Mouse (Mus musculus): Measurements from ENCODE around the gene Slc25a20.

Slc25a20 gene

DNA sequence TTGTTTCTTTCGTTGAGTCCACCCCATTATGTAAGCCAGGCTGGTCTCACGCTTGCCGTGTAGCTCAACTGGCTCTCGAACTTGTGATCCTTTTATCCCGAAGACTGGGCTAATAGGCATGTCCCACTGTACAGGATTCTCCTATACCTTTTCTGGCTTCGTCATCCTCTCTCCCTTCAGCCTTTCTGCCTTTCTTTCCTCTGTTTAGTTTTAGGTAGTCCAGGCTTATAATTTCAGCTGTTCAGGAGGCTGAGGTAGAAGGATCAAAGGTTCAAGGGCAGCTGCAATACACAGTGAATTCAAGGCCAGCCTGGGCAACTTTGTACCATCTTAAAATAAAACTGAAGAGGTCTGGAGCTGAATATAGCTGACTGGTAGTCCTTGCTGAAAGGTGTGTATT lies 25.3 kb downstream of the Slc25a20 start:
- in situ Hi-C loops (cut with MboI) = no loop called here

DNA sequence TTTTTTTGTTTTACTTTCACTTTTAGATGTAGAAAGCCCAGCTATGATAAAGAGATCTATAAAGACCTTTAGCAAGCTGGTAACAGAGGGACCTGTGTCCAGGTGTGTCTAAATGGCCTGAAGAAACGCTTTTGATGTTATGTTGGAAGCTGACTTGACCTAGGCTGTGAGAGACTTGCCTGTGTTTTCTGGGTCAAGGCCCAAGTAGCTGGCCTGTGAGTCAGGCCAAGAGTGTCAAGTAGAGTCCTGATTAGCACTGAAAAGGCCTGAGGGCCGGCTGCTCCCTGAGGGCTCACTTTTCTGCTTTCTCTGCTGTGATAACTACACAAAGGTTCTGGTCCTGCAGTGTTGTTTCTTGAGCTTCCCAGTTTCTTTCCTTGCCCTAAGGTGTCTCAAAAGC lies 25.8 kb downstream of the Slc25a20 start:
- in situ Hi-C loops (cut with MboI) = no loop called here

DNA sequence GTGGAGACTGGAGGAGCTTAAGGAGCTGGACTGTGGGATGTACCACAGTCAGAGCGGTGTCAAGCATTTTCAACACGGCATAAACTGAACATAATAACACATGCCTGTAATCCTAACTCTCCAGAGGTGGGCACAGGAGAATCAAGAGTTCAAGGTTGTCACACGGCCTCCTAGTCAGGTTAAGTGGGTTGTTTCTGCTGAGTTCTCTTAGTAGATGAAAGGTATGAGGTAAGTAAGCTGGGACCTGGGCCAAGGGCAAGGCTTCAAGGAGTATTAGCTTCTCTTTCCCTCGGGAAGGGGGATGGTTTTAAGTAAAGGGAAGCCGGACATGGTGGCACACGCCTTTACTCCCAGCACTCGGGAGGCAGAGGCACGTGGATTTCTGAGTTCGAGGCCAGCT lies 26.6 kb downstream of the Slc25a20 start:
- in situ Hi-C loops (cut with MboI) = no loop called here

DNA sequence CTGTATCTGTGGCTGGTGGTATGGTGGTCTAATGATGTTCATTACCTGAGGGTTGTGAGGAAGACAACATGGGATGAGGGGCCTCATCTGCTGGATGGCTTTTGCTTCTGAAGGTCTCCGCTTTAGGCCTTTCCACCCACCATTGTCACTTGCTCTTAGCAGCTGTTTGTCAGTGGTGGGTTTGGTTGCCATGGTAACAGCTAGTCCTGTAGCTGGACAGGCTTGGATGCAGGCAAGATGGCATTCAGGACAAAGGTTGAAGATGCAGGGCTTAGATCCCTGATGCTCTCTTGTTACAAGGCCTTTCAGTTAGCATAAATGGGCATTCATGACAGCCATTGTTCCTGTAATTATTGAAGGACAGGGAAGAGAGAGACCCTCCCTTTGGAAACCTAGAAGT lies 27.2 kb downstream of the Slc25a20 start, which contains the start of gene Prkar2a:
Gene Prkar2a (plus strand): TSS at position 209 of the 400 bp plus-strand sequence.
- in situ Hi-C loops (cut with MboI) = no loop called here

DNA sequence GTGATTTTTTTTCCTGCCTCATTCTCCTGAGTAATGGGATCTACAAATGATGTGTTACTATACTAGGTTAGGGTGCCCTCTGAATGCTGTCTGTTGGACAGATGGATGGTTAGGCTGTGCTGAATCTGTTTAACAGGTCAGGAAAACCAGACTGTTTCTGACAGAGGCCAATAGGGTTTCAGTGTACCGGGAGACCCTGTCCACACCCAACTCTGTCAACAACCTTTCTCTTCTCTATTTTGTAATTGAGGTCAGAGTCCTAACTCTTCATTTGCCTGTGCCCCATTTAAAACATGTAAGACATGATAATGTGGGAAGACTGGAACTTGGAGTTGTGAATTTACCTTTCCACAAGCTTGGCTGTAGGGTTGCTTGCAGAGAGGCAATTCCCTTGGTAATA lies 28.1 kb downstream of the Slc25a20 start:
- in situ Hi-C loops (cut with MboI) = no loop called here

DNA sequence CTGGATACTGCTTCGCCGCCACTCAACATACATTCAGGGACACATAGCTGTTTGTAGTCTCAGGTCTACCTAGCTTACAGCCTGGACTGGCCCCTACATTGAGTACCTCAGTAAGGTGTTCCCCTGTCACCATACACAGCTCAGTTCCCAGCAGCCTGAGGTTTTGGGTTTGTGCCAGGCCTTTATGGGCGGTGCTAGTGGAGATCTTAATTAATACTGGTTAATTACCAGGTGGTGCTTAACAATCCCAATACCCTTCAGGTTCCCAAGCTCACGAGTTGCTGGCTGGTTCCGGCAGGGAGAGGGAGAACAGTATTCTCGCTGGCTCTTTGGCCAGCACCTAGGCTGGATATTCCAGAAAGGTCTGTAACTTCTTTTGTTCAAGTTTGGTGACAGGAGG lies 29.0 kb downstream of the Slc25a20 start:
- in situ Hi-C loops (cut with MboI) = no loop called here

DNA sequence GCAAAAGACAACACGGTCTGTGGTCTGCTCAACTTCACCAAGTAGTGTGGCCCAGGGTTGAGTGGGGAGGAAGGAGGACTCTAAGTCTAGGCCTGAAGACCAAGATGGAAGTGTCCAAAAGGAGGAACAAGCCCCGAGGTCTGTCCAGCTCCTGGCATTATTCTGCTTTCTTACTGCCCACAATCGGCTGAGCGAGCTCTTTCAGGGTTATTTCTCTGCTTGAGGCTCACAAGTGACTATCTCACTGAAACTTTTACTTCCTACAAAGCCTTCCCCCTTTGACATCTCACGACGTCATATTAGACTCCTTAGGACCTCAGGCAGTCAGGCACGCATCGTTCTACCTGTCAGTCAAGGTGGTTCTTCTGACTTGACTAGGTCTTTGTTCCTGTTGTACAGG lies 29.5 kb downstream of the Slc25a20 start:
- in situ Hi-C loops (cut with MboI) = no loop called here

DNA sequence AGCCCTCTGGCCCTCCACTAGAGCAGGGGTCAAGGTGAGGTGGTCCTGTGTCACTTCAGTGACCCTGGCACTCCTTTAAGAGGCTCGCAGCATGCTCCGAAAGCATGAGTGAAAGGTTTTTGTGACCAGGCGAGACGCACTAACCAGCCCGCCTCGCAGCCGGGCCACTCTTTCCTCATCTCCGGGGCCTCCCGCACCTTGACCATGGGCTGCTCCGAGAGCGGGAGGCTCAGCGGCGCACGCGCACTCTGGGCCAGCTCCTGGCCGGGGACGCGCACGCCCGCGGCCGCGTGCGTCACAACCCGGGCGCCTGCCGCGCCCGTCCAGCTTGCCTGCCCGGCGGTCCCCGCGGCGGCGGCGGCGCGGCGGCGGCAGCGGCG lies 29.9 kb downstream of the Slc25a20 start:
- in situ Hi-C loops (cut with MboI) = no loop called here

DNA sequence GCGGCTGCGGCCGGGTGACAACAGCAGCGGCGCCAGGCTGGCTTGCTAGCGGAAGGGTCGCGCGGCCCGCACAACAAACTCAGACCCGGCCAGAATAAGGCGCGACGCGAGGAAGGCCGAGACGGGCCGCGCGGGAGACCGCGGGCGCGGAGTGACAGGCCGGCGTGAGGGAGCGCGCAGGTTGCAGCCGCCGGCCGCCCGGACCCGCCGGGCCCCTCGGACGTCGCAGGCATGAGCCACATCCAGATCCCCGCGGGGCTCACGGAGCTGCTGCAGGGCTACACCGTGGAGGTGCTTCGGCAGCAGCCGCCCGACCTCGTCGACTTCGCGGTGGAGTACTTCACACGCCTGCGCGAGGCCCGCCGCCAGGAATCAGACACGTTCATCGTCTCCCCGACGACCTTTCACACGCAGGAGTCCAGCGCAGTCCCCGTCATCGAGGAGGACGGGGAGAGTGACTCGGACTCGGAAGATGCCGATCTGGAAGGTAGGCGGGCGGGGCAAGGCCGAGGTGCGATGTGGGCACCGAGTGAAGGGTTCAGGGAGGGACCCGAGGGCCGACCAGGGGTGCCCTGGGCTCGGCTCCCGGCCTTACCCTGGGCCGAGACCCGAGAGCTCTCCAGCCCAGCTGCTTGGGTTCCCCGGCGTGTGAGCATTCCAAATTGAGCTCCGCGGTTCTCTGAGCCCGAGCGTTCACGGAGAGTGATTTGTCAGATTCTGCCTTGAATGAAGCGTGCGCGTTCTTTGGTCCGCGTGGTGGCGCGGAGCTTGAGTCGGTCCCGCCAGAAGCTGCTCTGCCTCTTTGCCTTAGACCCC lies 30.5 kb downstream of the Slc25a20 start:
- in situ Hi-C loops (cut with MboI) = no loop called here

DNA sequence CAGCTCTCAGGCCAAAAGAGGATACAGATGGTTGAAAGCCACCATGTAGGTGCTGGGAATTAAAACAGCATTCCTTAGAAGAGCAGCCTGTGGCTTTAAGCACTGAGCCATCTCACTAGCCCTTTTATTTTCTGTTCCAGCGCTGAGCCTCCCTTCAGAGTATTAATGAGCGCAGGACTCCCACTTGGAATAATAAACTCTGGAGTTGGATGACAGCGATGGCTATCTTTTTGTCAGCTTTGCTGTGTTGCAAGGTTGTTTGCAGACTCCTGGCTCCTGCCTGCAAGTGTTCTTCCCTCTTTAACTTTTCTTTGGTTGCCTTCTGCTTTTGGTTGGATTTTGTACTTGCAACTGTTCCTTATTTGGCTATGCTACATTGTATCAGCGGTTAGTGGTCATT lies 32.1 kb downstream of the Slc25a20 start:
- in situ Hi-C loops (cut with MboI) = no loop called here

DNA sequence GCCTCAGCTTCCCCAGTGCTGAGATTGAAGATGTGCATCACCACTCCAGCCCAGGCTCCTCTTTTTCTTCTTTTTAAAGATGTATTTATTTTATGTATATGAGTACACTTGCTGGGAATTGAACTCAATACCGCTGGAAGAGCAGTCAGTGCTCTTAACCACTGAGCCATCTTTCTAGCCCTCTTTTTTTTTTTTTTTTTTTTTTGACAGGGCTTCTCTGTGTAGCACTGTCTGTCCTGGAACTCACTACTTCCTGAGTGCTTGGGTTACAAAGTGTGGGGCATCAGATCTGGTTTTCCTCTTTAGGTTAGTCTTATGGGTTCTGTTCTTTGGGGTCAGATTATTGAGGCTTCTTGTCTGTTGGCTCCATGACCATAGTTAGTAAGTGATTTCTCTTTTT lies 32.6 kb downstream of the Slc25a20 start:
- in situ Hi-C loops (cut with MboI) = no loop called here

DNA sequence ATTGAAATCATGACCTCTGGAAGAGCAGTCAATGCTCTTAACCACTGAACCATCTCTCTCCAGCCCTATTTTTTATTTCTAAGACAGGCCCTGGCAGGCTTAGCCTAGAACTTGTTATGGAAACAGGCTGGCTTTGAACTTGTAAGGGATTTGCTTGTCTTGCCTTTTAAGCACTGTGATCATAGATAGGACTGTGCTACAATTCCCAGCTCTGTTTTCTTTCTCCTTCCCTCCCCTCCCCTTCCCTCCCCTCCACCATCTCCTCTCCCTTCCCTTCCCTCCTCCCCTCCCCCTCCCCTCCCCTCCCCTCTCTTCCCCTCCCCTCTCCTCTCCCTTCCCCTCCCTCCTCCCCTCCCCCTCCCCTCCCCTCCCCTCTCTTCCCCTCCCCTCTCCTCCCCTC lies 40.6 kb downstream of the Slc25a20 start:
- in situ Hi-C loops (cut with MboI) = no loop called here

DNA sequence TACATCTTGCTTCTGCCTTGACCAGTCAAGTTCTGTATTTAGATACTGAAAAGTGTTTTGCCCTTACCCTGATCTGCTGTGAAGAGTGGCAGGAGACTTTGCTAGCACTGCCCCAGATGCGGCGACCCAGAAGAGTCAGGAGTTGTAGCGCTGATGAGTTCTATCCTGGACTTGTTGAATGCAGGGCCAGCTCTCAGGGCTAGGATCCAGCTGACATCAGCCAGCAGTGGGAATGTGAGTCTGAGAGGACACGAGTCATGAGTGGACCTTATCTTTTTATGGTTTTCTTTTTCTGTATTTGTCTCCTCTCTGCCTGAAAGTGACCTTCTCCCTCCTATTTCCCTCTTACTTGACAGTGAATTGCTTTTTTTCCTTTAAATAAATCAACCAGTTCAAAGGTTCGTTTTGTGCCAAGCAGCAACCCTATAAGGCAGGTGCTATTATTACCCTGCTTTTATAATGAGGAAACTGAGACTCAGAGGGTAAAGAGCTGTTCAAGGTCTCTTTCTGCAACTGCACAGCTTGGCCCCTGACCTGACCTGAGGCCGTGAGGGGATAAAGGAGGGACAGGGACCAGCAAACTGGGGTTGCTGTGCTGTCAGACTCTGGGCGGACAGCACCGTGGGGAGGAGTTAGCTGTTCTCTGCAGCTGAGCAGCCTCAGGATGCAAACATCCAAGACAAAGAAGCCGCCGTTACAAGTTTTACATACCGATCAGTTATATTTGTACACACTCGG lies 41.7 kb downstream of the Slc25a20 start:
- in situ Hi-C loops (cut with MboI) = no loop called here

DNA sequence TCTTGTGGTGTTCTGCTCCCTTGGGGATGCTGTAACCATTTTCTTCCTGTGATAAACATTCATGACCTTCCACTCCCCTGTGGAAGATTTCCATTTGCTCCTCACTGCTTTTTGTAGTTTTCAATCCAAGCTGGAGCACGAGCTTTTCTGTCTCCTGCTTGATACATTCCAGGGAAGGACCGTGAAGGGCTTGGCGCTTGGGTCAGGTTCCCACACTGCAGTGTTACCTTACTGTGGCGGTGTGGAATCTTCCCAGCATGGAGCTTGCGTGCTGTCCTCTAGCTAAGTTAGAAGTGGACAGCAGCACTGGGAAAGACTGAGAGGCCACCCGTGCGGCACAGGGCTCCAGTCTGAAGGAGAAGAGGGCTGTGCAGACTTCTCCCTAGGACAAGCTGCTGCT lies 42.7 kb downstream of the Slc25a20 start:
- in situ Hi-C loops (cut with MboI) = no loop called here

DNA sequence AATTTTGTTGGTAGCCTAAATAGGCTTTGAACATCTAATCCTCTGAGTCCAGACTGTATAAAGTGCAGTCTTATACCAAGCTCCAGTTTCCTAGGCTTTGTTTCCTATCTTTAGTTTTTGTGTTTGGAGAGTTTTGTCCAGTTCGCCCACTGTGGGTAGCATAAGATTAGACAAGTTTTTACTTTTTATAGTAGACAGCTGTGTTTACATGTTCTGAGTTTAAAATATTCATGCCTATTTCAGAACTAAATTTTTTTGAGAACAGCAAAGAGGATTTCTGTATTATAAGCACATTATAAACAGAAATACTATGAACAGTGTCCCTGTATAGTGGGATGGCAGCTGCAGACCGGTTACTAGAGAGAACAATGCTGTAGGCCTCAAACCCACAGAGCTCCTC lies 45.3 kb downstream of the Slc25a20 start:
- in situ Hi-C loops (cut with MboI) = no loop called here

DNA sequence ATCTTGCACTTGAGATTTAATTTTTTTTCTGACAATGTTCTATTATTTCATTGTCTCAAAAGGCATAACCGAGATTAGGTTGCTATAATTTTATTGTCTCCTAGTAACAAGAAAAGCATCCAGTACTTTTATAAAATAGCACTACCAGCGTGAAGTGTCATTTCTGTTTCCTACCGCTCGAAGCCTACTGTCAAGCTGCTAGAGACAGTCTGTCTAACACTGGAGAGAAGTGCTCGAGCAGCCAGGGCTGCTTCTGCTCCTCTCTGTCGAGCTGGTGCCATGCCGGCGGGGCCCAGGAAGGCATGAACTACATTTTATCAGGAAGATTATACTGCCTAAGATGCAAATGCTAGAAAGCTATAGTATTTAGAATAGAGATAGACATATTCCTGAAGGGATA lies 46.9 kb downstream of the Slc25a20 start:
- in situ Hi-C loops (cut with MboI) = no loop called here

DNA sequence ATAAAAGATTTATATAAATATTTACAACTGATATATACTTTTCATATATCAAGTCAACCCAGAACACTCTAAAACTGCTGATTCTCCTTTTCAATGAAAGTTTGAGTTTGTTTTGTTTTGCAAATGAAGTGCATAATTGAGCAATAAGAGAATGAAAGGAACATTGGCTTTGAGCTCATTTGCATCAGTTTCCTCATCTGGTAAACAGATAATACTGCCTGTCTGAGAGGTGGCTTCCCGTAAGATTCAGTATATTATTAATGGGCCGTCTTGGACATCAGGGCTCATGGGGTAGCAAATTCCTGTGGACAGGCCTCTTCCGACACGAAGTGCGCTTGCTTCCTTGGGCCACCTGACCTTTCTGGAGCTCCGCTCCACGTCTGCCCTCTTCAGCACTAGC lies 48.9 kb downstream of the Slc25a20 start:
- in situ Hi-C loops (cut with MboI) = no loop called here

DNA sequence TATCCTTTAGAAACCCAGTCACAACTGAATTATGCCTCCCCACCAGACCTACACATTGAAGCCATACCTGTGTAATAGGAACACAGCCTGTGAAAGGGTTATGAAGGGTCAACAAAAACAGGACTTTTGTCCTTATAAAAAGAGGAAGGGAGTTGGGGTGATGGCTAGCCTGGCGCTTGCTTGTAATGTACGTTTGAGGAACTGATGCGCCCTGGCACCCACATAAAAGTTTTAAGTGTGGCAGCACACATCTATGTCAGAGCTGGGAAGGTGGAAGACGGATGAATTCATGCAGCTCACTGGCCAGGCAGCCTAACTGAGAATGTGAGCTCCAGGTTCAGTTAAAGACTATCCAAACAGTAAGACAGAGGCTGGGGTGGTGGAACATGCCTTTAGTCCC lies 54.3 kb downstream of the Slc25a20 start:
- in situ Hi-C loops (cut with MboI) = no loop called here

DNA sequence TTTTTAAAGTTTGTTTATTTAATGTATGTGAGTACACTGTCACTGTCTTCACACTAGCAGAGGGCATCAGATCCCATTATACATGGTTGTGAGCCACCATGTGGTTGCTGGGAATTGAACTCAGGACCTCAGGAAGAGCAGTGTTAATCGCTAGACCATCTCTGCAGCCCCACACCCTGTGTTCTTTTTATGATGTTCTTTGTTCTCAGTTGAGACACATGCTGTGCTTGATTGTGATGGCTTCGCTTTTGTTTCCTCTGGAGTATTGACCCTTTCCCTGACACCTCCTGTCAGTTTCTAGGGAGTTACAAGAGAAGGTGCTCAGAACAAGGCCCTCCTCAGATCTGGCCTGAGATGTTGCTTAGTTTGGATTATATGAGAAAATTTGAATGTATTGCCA lies 61.9 kb downstream of the Slc25a20 start:
- in situ Hi-C loops (cut with MboI) = no loop called here

DNA sequence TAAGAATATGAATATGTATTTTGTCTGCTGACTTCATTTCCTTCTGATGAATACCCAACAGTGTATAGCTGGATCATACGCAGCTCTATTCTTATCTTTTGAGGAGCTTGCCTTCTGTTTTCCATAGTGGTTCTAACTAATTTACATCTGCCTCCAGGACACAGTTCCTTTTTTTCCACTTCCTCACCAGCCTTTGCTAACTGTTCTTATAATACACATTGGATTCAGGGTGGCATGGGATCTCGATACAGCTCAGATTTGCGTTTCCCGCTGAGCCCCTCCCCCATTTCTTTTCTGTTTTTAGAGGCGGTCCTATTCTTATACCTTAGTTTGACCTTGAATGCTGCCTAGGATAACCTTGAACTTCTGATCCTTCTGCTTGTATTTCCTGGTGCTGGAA lies 64.2 kb downstream of the Slc25a20 start:
- in situ Hi-C loops (cut with MboI) = no loop called here

DNA sequence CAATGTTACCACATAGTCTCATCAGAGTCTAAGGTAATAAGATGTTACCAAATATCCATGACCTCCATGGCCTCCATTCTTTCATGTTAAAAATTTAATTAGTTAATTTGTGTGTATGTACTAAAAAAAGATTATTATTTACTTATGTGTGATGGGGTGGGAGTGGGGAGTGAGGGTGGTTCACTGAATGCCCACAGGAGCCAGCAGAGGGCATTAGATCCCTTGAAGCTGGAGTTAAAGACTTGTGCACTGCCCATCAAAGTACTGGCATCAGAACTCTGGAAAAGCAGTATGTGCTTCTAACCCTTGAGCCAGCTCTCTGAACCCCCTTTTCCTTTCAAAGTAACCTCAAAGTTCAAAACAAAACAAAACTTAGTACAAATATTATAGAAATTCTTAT lies 67.2 kb downstream of the Slc25a20 start:
- in situ Hi-C loops (cut with MboI) = no loop called here

DNA sequence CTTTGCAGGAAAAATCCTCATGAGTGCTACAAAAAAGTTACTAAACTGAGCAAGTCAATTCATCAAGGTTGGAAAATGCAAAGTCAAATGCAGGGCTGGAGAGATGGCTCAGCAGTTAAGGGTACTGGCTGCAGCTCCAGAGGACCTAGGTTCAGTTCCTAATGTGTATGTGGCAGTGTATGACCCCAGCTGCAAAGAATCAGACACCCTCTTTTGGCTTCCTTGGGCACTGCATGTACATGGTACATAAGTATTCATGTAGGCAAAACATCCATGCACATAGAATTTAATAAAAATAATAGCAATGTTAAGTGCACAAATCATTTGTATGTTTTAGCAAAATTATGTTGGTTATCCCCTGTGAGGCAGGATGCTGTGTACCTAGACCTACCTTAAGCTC lies 70.6 kb downstream of the Slc25a20 start:
- in situ Hi-C loops (cut with MboI) = no loop called here
